In the genomic region with DNA sequence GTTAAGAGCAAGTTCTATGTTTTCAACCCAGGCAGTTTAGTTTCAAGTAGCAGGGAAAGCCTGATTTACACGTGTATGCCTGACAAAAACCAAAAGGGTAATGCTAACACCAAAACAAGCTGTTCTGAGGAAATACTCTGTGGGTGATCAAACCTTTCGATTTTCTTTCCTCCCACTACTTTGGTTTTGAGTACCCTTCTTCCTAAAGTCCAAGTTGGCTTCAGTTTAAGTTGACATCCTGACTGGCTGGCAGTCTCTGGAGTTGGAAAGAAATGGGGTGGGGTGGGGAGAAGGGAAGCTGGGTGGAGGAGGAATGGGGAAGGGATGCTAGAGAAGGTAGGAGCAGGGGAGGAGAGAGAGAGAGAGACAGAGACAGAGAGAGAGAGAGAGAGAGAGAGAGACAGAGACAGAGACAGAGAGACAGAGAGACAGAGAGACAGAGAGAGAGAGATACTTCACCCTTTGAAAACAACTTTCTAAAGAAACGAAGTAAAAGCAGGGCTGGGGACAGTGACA, we compare ENCODE assay signal across 8 mouse cellular contexts. TPM values are rescaled to one million over a fixed set of nuclear protein-coding genes. Genes with fewer than 3 reads are reported as not detected.
DNase-seq lines count a peak whose midpoint lies in the region; ATAC-seq lines count a peak whose summit lies in the region.

No protein-coding gene starts in this region.

- H3K9ac ChIP-seq in lung, embryonic 15.5 days = peak overlapping the region; percentile 86
- peak overlapping the region; percentile 89 for H3K9ac ChIP-seq in forebrain, embryonic 11.5 days (ENCODE audit: low read length)
- H3K9ac ChIP-seq in liver, embryonic 11.5 days (ENCODE audit: low read depth, low read length) = peak overlapping the region; percentile 81
- peak overlapping the region; percentile 81 for H3K9ac ChIP-seq in stomach, embryonic 16.5 days (ENCODE audit: low read length)

- WGBS in lung, embryonic 15.5 days = 6% methylated on average over 3 of the region's 3 CpGs
- WGBS in forebrain, embryonic 11.5 days = 21% methylated on average over 3 of the region's 3 CpGs
- WGBS in liver, embryonic 11.5 days = 12% methylated on average over 3 of the region's 3 CpGs
- 17% methylated on average over 3 of the region's 3 CpGs for WGBS in stomach, embryonic 16.5 days

- no peaks in the 10 kb centered on the region for H3K36me3 ChIP-seq in lung, embryonic 15.5 days
- no peaks in the 10 kb centered on the region for H3K36me3 ChIP-seq in forebrain, embryonic 11.5 days (ENCODE audit: control insufficient read depth, insufficient read depth, low read length)
- H3K36me3 ChIP-seq in liver, embryonic 11.5 days (ENCODE audit: control insufficient read depth, insufficient read depth, low read length) = no peaks in the 10 kb centered on the region
- H3K36me3 ChIP-seq in stomach, embryonic 16.5 days (ENCODE audit: control insufficient read depth, insufficient read depth, low read length) = no peaks in the 10 kb centered on the region

- peak overlapping the region; percentile 86 for H3K27ac ChIP-seq in lung, embryonic 15.5 days
- H3K27ac ChIP-seq in forebrain, embryonic 11.5 days (ENCODE audit: low read depth, low read length) = 0 out of 2 replicates have a peak overlapping the region, but pooled peaks have one; percentile 18
- H3K27ac ChIP-seq in liver, embryonic 11.5 days (ENCODE audit: low read depth, low read length) = 0 out of 2 replicates have a peak overlapping the region, but pooled peaks have one; percentile 79
- 0 out of 2 replicates have a peak overlapping the region, but pooled peaks have one; percentile 74 for H3K27ac ChIP-seq in stomach, embryonic 16.5 days (ENCODE audit: low read length)

- H3K4me3 ChIP-seq in lung, embryonic 15.5 days = peak overlapping the region; percentile 69
- peak overlapping the region; percentile 48 for H3K4me3 ChIP-seq in forebrain, embryonic 11.5 days (ENCODE audit: low read depth, low read length)
- peak overlapping the region; percentile 65 for H3K4me3 ChIP-seq in liver, embryonic 11.5 days (ENCODE audit: low read depth, low read length)
- H3K4me3 ChIP-seq in stomach, embryonic 16.5 days (replicated peaks; ENCODE audit: low read length) = peak overlapping the region; percentile 69

- DNase-seq in lung, postnatal 25 days (ENCODE audit: low spot score) = no peak
- DNase-seq in forebrain, embryonic 11.5 days (ENCODE audit: low spot score) = no peak
- DNase-seq in liver, embryonic 11.5 days (ENCODE audit: low spot score) = no peak
- DNase-seq in layer of hippocampus, postnatal 14 days (ENCODE audit: low spot score in 2 of 2) = no peak
- no peak for DNase-seq in right cerebral cortex, postnatal 10 days (ENCODE audit: low spot score in 2 of 2)
- DNase-seq in adipocyte (ENCODE audit: low spot score) = no peak

- ATAC-seq in lung, embryonic 15.5 days (ENCODE audit: borderline replicate concordance, extremely low read depth, low FRiP score, low TSS enrichment) = peak; percentile 71; the same call in 1 of the 2 replicates
- ATAC-seq in forebrain, embryonic 11.5 days (replicated peaks; ENCODE audit: low FRiP score) = peak; percentile 18; the same call in 1 of the 2 replicates
- ATAC-seq in liver, embryonic 11.5 days (replicated peaks; ENCODE audit: low FRiP score) = peak; percentile 10
- ATAC-seq in stomach, embryonic 16.5 days (ENCODE audit: insufficient read depth, low FRiP score) = peak; percentile 38; the same call in 1 of the 2 replicates

- no peaks in the 10 kb centered on the region for H3K27me3 ChIP-seq in lung, embryonic 15.5 days
- no peaks in the 10 kb centered on the region for H3K27me3 ChIP-seq in forebrain, embryonic 11.5 days (ENCODE audit: control insufficient read depth, insufficient read depth, low read length)
- no peaks in the 10 kb centered on the region for H3K27me3 ChIP-seq in liver, embryonic 11.5 days (replicated peaks; ENCODE audit: control insufficient read depth, insufficient read depth, low read length)
- H3K27me3 ChIP-seq in stomach, embryonic 16.5 days (ENCODE audit: control insufficient read depth, insufficient read depth, low read length) = 0 out of 2 replicates have a peak, but pooled peaks cover 3% of the 10 kb centered on the region

- no peaks in the 10 kb centered on the region for H3K9me3 ChIP-seq in lung, embryonic 15.5 days
- no peaks in the 10 kb centered on the region for H3K9me3 ChIP-seq in forebrain, embryonic 11.5 days (ENCODE audit: control insufficient read depth, low read length)
- H3K9me3 ChIP-seq in liver, embryonic 11.5 days (ENCODE audit: control insufficient read depth, low read length) = no peaks in the 10 kb centered on the region
- H3K9me3 ChIP-seq in stomach, embryonic 16.5 days (replicated peaks; ENCODE audit: control insufficient read depth, low read length) = no peaks in the 10 kb centered on the region

- H3K4me1 ChIP-seq in lung, embryonic 15.5 days = peaks cover 7% of the 10 kb centered on the region; the same call in 1 of the 2 replicates
- no peaks in the 10 kb centered on the region for H3K4me1 ChIP-seq in forebrain, embryonic 11.5 days (replicated peaks; ENCODE audit: control insufficient read depth, insufficient read depth, low read length)
- peaks cover 3% of the 10 kb centered on the region for H3K4me1 ChIP-seq in liver, embryonic 11.5 days (replicated peaks; ENCODE audit: control insufficient read depth, insufficient read depth, low read length)
- H3K4me1 ChIP-seq in stomach, embryonic 16.5 days (ENCODE audit: control insufficient read depth, insufficient read depth, low read length) = peaks cover 4% of the 10 kb centered on the region; the same call in 1 of the 2 replicates

- H3K4me2 ChIP-seq in lung, embryonic 15.5 days = peak overlapping the region; percentile 82
- peak overlapping the region; percentile 87 for H3K4me2 ChIP-seq in forebrain, embryonic 11.5 days (ENCODE audit: low read depth, low read length, severe bottlenecking)
- H3K4me2 ChIP-seq in liver, embryonic 11.5 days = peak overlapping the region; percentile 96
- H3K4me2 ChIP-seq in stomach, embryonic 16.5 days (ENCODE audit: low read depth, low read length) = peak overlapping the region; percentile 80

RNA-seq across cellular contexts. Expression of a gene that starts 0.4 kb away (rescaled TPM):
- polyA plus RNA-seq in lung, embryonic 15.5 days (2015; fragmentation: Nextera tagmentation; extraction: Ambion mirVana) = 66.1 and 69.3 TPM in 2 replicates
- polyA plus RNA-seq in forebrain, embryonic 11.5 days (2014; fragmentation: Nextera tagmentation; extraction: Ambion mirVana) = 14.9 and 17.0 TPM in 2 replicates
- polyA plus RNA-seq in liver, embryonic 11.5 days (2014; fragmentation: Nextera tagmentation; extraction: Ambion mirVana) = 24.2 and 30.8 TPM in 2 replicates
- polyA plus RNA-seq in stomach, embryonic 16.5 days (2015; fragmentation: Nextera tagmentation; extraction: Ambion mirVana) = 42.8 and 43.9 TPM in 2 replicates
- total RNA-seq in layer of hippocampus, postnatal 14 days (2021) = 1 to 10 TPM; 8.1 to 9.0 TPM

RNA-seq across cellular contexts. Expression of a gene that starts 6.8 kb away (rescaled TPM):
- 20.5 and 21.3 TPM in 2 replicates for polyA plus RNA-seq in lung, embryonic 15.5 days (2015; fragmentation: Nextera tagmentation; extraction: Ambion mirVana)
- polyA plus RNA-seq in forebrain, embryonic 11.5 days (2014; fragmentation: Nextera tagmentation; extraction: Ambion mirVana) = 14.3 and 15.8 TPM in 2 replicates
- 8.4 and 10.7 TPM in 2 replicates for polyA plus RNA-seq in liver, embryonic 11.5 days (2014; fragmentation: Nextera tagmentation; extraction: Ambion mirVana)
- 15.9 and 16.4 TPM in 2 replicates for polyA plus RNA-seq in stomach, embryonic 16.5 days (2015; fragmentation: Nextera tagmentation; extraction: Ambion mirVana)
- 10 to 100 TPM; 10.9 to 11.7 TPM for total RNA-seq in layer of hippocampus, postnatal 14 days (2021)

RNA-seq across cellular contexts. Expression of a gene that starts 39.2 kb away (rescaled TPM):
- 3.0 and 3.5 TPM in 2 replicates for polyA plus RNA-seq in lung, embryonic 15.5 days (2015; fragmentation: Nextera tagmentation; extraction: Ambion mirVana)
- polyA plus RNA-seq in forebrain, embryonic 11.5 days (2014; fragmentation: Nextera tagmentation; extraction: Ambion mirVana) = 0.29 and 0.31 TPM in 2 replicates
- polyA plus RNA-seq in liver, embryonic 11.5 days (2014; fragmentation: Nextera tagmentation; extraction: Ambion mirVana) = 0.11 and 0.17 TPM in 2 replicates
- polyA plus RNA-seq in stomach, embryonic 16.5 days (2015; fragmentation: Nextera tagmentation; extraction: Ambion mirVana) = 7.3 and 8.4 TPM in 2 replicates
- total RNA-seq in layer of hippocampus, postnatal 14 days (2021) = not detected

Comparison
In these comparisons a context has a peak if more than half of its experiments do, and no peak if none do; other contexts are left out.
1. ATAC-seq: peak in every context shown above with its lines; median percentile 71 in lung, embryonic 15.5 days; 38 in stomach, embryonic 16.5 days; 18 in forebrain, embryonic 11.5 days; 10 in liver, embryonic 11.5 days.
2. H3K27ac ChIP-seq: peak in every context shown above with its lines; median percentile 86 in lung, embryonic 15.5 days; 79 in liver, embryonic 11.5 days; 74 in stomach, embryonic 16.5 days; 18 in forebrain, embryonic 11.5 days.